Mouse (Mus musculus) CH12.LX (cell line): ENCODE data around the gene Tmem56.

Source experiments
- GABPA ChIP-seq: IDR thresholded peaks from 2 replicates; pipeline ENCODE4 v1.6.1; 2012; ENCODE audit warnings: low read depth, low read length, improper control_type of control experiment, inconsistent platforms; ENCODE audit not compliant: insufficient replicate concordance
- KAT2A ChIP-seq: IDR thresholded peaks from 2 replicates; pipeline ENCODE4 v1.6.1; 2012; ENCODE audit warnings: low read length, improper control_type of control experiment, inconsistent platforms; ENCODE audit not compliant: insufficient replicate concordance
- NRF1 ChIP-seq: IDR thresholded peaks from 2 replicates; pipeline ENCODE4 v1.6.1; 2014; ENCODE audit warnings: low read depth, mild to moderate bottlenecking, inconsistent platforms, low read length, improper control_type of control experiment, moderate library complexity
- USF1 ChIP-seq: IDR thresholded peaks from 2 replicates; pipeline ENCODE4 v1.6.1; 2014; ENCODE audit warnings: low read depth, mild to moderate bottlenecking, inconsistent platforms, low read length, improper control_type of control experiment

- TF ChIP-seq KAT2A, result no peak
- TF ChIP-seq GABPA, result no peak
- TF ChIP-seq NRF1, result no peak
- TF ChIP-seq USF1, result no peak
These were observed 69.4 kb downstream of the Tmem56 start for GRCm38 (mm10) chr3:121213501-121213900.
